Mouse (Mus musculus) CH12.LX (cell line): ENCODE measurements around the gene Dlst. TPM values are rescaled to one million over a fixed set of nuclear protein-coding genes. Genes with fewer than 3 reads are reported as not detected.

Source experiments
- DNase-seq: peaks from one replicate; pipeline ENCODE4 v3.0.0-alpha.2; 2013; ENCODE audit errors: extremely low read depth
- H3K27ac ChIP-seq: 2 replicates; pipeline ENCODE4 v1.5.1; 2012; ENCODE audit warnings: low read depth, mild to moderate bottlenecking, control low read depth, moderate library complexity; ENCODE audit not compliant: insufficient read depth
- H3K27me3 ChIP-seq: replicated peaks from 2 replicates; pipeline ENCODE3; 2012; ENCODE audit warnings: inconsistent platforms
- H3K36me3 ChIP-seq, 2 experiments: replicated peaks in 1 of 2; 2 replicates each; pipeline versions ENCODE3 to v1.6.1; 2012; ENCODE audit warnings: inconsistent platforms in 1 of 2, low read length in 1 of 2, mild to moderate bottlenecking in 1 of 2, mixed read lengths in 1 of 2, moderate library complexity in 1 of 2; ENCODE audit not compliant: control insufficient read depth in 1 of 2, insufficient read depth in 1 of 2
- H3K4me1 ChIP-seq, 2 experiments: 2 replicates each; pipeline ENCODE4 v1.6.1; 2012; ENCODE audit warnings: inconsistent platforms in 1 of 2, moderate library complexity in 1 of 2; ENCODE audit not compliant: insufficient read depth in 2 of 2, control insufficient read depth in 1 of 2
- H3K4me2 ChIP-seq: 2 replicates; pipeline ENCODE4 v1.6.1; 2012; ENCODE audit warnings: low read depth, mild to moderate bottlenecking, control low read depth; ENCODE audit not compliant: poor library complexity, insufficient read depth, severe bottlenecking
- H3K4me3 ChIP-seq, 3 experiments: fragments of 150-350 bp in 1 of 3; sonication (generic) in 1 of 3; replicated peaks in 1 of 3; 2 replicates each; pipeline versions ENCODE3 to v1.5.1; 2011 to 2012; ENCODE audit warnings: low read depth in 2 of 3, low read length in 2 of 3, mild to moderate bottlenecking in 2 of 3, moderate library complexity in 2 of 3, control low read depth in 1 of 3, improper control_type of control experiment in 1 of 3, inconsistent platforms in 1 of 3, mixed read lengths in 1 of 3; ENCODE audit not compliant: poor library complexity in 1 of 3
- H3K79me2 ChIP-seq: replicated peaks from 2 replicates; pipeline ENCODE4 v1.6.1; 2012; ENCODE audit warnings: mild to moderate bottlenecking, moderate library complexity; ENCODE audit not compliant: control insufficient read depth, poor library complexity, insufficient read depth, severe bottlenecking; ENCODE audit errors: extremely low read depth
- H3K9ac ChIP-seq: 2 replicates; pipeline ENCODE4 v1.6.1; 2012; ENCODE audit warnings: low read depth, mild to moderate bottlenecking, control low read depth, moderate library complexity; ENCODE audit not compliant: insufficient read depth
- H3K9me3 ChIP-seq: replicated peaks from 2 replicates; pipeline ENCODE3; 2012; ENCODE audit warnings: low read length, inconsistent platforms, mixed read lengths
- BHLHE40 ChIP-seq: IDR thresholded peaks from 2 replicates; pipeline ENCODE4 v1.6.1; 2011; ENCODE audit warnings: mild to moderate bottlenecking, low read depth, low read length, improper control_type of control experiment
- CHD1 ChIP-seq: IDR thresholded peaks from 2 replicates; pipeline ENCODE4 v1.6.1; 2012; ENCODE audit warnings: low read depth, low read length, improper control_type of control experiment, inconsistent platforms
- HCFC1 ChIP-seq: IDR thresholded peaks from 2 replicates; pipeline ENCODE4 v1.6.1; 2012; ENCODE audit warnings: low read depth, mild to moderate bottlenecking, inconsistent platforms, low read length, improper control_type of control experiment
- JUN ChIP-seq: IDR thresholded peaks from 2 replicates; pipeline ENCODE4 v1.6.1; 2011; ENCODE audit warnings: low read depth, mild to moderate bottlenecking, low read length, improper control_type of control experiment, moderate library complexity; ENCODE audit not compliant: insufficient read depth
- JUND ChIP-seq: conservative IDR thresholded peaks from 2 replicates; pipeline ENCODE4 v1.6.1; 2011; ENCODE audit warnings: low read depth, low read length, improper control_type of control experiment
- MAX ChIP-seq: IDR thresholded peaks from 2 replicates; pipeline ENCODE4 v1.6.1; 2011; ENCODE audit warnings: low read length, improper control_type of control experiment
- MXI1 ChIP-seq: IDR thresholded peaks from 2 replicates; pipeline ENCODE4 v1.6.1; 2011; ENCODE audit warnings: mild to moderate bottlenecking, low read depth, low read length, improper control_type of control experiment
- POLR2A ChIP-seq: IDR thresholded peaks from 2 replicates; pipeline ENCODE4 v1.6.1; 2011; ENCODE audit warnings: low read depth, mild to moderate bottlenecking, improper control_type of control experiment, low read length
- POLR2AphosphoS2 ChIP-seq: IDR thresholded peaks from 2 replicates; pipeline ENCODE4 v1.6.1; 2011; ENCODE audit warnings: low read depth, low read length, improper control_type of control experiment
- SIN3A ChIP-seq: IDR thresholded peaks from 2 replicates; pipeline ENCODE4 v1.6.1; 2012; ENCODE audit warnings: low read length, improper control_type of control experiment, inconsistent platforms
- TBP ChIP-seq: conservative IDR thresholded peaks from 2 replicates; pipeline ENCODE4 v1.6.1; 2011; ENCODE audit warnings: low read depth, low read length, improper control_type of control experiment
- UBTF ChIP-seq: IDR thresholded peaks from 2 replicates; pipeline ENCODE4 v1.6.1; 2012; ENCODE audit warnings: low read depth, mild to moderate bottlenecking, inconsistent platforms, low read length, improper control_type of control experiment, moderate library complexity
- USF2 ChIP-seq: conservative IDR thresholded peaks from 2 replicates; pipeline ENCODE4 v1.6.1; 2011; ENCODE audit warnings: low read depth, low read length, improper control_type of control experiment
- ZC3H11A ChIP-seq: IDR thresholded peaks from 2 replicates; pipeline ENCODE4 v1.6.1; 2012; ENCODE audit warnings: low read depth, mild to moderate bottlenecking, inconsistent platforms, low read length, improper control_type of control experiment
- dilution Hi-C: fragments of 300-500 bp; cut with MboI; formaldehyde crosslinking; loops from 2 replicates; pipeline ENCODE4 v1.14.3; 2020; ENCODE audit warnings: low sequenced_read_pairs; ENCODE audit not compliant: extremely low pct_unique_long_range_greater_than_20kb, extremely low pct_ligation_motif_present
- in situ Hi-C: fragments of 300-500 bp; cut with MboI; formaldehyde crosslinking; loops from 3 replicates; pipeline ENCODE4 v1.14.3; 2019; ENCODE audit warnings: low sequenced_read_pairs, low pct_ligation_motif_present, low pct_unique_long_range_greater_than_20kb, mixed read lengths
- polyA plus RNA-seq: library from polyadenylated mRNA; unstranded; fragments of >175 nt; gene quantifications from 2 replicates; pipeline ENCODE4 v1.2.1, GENCODE M21; 2012; ENCODE audit warnings: low read depth; ENCODE audit not compliant: insufficient read length
- total RNA-seq, 2 experiments: library from RNA; depleted of rRNA; stranded (reverse); fragments of 300-350 nt in 1 of 2; fragments of >200 nt in 1 of 2; gene quantifications; 2 replicates each; pipeline ENCODE4 v1.2.3; 2012 to 2014

Dlst gene
- total and polyA plus RNA-seq, 3 experiments = 116 to 165 (median 144) TPM

- dilution Hi-C loops = no loop called here
- H3K4me1 ChIP-seq = peaks cover 0 to 3% of the 10 kb centered on the region in 2 experiments; a peak in 1 of 4 replicates
- DNase-seq = no peak
- H3K4me2 ChIP-seq = no peak overlapping the region
- no peaks in the 10 kb centered on the region for H3K36me3 ChIP-seq
- H3K79me2 ChIP-seq = no peaks in the 10 kb centered on the region
- H3K9me3 ChIP-seq = no peaks in the 10 kb centered on the region
- no peak overlapping the region for H3K4me3 ChIP-seq
- no peak overlapping the region for H3K27ac ChIP-seq
- in situ Hi-C loops = loop anchor here (10.0 to 25.0 kb wide), 3 partner anchors 158 to 506 kb away; no protein-coding TSS in a partner anchor
- peaks cover 7% of the 10 kb centered on the region for H3K27me3 ChIP-seq
- no peak for TF ChIP-seq POLR2A
- no peak for TF ChIP-seq ZC3H11A
- no peak for TF ChIP-seq POLR2AphosphoS2
- no peak for TF ChIP-seq SIN3A
- no peak for TF ChIP-seq USF2
- no peak for TF ChIP-seq JUND
- TF ChIP-seq UBTF = no peak
- no peak for TF ChIP-seq MAX
- TF ChIP-seq MXI1 = no peak
- TF ChIP-seq TBP = no peak
- TF ChIP-seq JUN = no peak
- no peak for TF ChIP-seq BHLHE40
- TF ChIP-seq HCFC1 = no peak
- no peak overlapping the region for H3K9ac ChIP-seq
These were observed 45.7 kb downstream of the Dlst start for GRCm38 (mm10) chr12:85156324-85156723.

DNA sequence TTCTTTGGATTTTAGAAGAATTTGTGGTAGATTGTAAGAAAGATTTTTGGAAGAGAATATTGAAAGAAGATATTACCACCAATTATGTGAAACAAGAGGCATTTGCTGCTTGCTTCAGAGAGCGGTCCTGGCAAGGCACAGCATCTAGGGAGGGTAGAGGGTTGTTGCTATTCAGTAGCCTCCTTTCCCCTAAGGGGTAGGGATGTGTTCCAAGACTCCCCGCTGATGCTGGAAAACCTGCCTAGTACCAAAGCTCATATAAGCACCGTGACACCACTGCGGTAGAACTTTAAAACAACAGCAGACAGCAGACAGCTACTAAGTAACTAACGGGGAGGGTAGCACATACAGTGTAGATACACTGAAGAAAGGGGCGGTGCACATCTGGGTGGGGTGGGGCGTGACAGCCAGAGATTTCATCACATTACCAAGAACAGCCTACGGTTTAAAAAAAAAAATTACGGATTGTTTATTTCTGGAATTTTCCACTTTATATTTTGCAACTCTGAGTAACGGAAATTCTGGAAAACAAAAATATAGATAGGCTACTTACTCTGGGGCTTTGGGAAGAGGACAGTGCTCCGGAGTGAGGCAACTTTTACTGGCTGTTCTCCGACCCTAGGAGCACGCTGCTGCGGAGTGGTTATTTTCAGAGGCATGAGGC lies 47.3 kb downstream of the Dlst start:
- no peak overlapping the region for H3K4me3 ChIP-seq
- H3K9ac ChIP-seq = no peak overlapping the region
- no peaks in the 10 kb centered on the region for H3K79me2 ChIP-seq
- no peaks in the 10 kb centered on the region for H3K4me1 ChIP-seq
- dilution Hi-C loops (no loop called here), in situ Hi-C loops (loop anchor here (10.0 to 25.0 kb wide), 3 partner anchors 157 to 504 kb away; no protein-coding TSS in a partner anchor)
- no peak overlapping the region for H3K27ac ChIP-seq
- TF ChIP-seq USF2 = no peak
- no peak for DNase-seq
- H3K27me3 ChIP-seq = peaks cover 8% of the 10 kb centered on the region
- H3K9me3 ChIP-seq = no peaks in the 10 kb centered on the region
- H3K4me2 ChIP-seq = no peak overlapping the region
- no peaks in the 10 kb centered on the region for H3K36me3 ChIP-seq

DNA sequence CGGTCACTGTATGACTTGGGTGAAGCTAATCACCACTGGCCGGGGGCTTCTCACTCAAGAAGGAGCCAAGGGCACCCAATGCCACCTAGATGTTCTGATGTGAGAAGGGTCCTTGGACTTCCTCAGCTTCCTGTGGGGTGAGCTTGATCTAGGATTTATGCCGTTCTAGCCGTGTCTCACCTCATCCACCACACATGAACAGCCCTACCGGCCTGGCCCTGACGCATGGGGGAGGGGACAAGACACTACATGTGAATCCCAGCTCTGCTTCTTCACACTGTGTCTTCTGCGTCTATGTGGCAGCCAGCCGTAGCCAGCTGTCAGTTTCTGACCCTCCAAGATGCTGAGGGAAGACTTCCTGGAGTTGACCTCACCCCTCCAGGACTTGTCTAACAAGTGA lies 48.2 kb downstream of the Dlst start:
- Histone ChIP-seq H3K9me3 (peaks cover 2% of the 10 kb centered on the region), H3K79me2 (no peaks in the 10 kb centered on the region), H3K27me3 (peaks cover 8% of the 10 kb centered on the region), H3K4me3 (no peak overlapping the region), H3K4me2 (no peak overlapping the region), H3K27ac (no peak overlapping the region), H3K36me3 (no peaks in the 10 kb centered on the region), H3K4me1 (peaks cover 0 to 1% of the 10 kb centered on the region in 2 experiments; a peak in 1 of 4 replicates), H3K9ac (no peak overlapping the region)
- no peak for DNase-seq
- dilution Hi-C loops (no loop called here), in situ Hi-C loops (loop anchor here (10.0 to 25.0 kb wide), 3 partner anchors 156 to 504 kb away; no protein-coding TSS in a partner anchor)
- TF ChIP-seq POLR2AphosphoS2 = no peak
- no peak for TF ChIP-seq JUND
- no peak for TF ChIP-seq UBTF
- TF ChIP-seq ZC3H11A = no peak
- TF ChIP-seq POLR2A = no peak
- TF ChIP-seq CHD1 = no peak
